Mouse (Mus musculus): ENCODE measurements at regions not wholly inside any gene's neighbourhood (a gene's known extent, or its start where the extent isn't known, plus 50 kb on each side); places are given as distances from the start of the nearest gene placed in this dataset.

DNA sequence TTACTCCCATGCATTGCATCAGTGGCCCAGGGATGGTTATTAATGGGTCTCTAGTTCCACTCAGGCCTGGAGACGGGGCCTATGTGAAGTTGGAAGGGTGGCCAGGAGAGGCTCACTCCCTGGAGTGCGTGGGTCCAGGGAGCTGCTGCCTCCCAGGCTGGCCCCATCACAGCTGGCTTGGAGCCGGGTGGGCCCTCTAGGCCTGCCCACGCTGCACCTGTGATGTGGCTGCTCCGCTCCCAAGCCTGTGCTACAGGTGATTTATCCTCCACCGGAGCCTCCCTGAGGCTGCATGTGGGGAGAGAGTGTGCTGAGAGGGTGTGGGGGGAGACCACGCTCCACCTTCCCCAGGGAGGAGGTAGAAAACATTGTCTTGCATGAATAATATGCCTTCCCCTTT lies 476.3 kb downstream of the Ccdc171 start:
- no peak for TF ChIP-seq CTCF (IDR thresholded peaks at IDR 0.05; ENCODE audit: extremely low read depth, insufficient read depth, insufficient read length, insufficient replicate concordance)
- TF ChIP-seq POLR2A (IDR thresholded peaks at IDR 0.05; ENCODE audit: low read depth, low read length): no peak
